Mouse (Mus musculus) right cerebral cortex, postnatal 10 days (tissue): Measurements from ENCODE around the gene Ddc.

Experiments
- DNase-seq, 2 experiments: peaks; one replicate each; pipeline ENCODE4 v3.0.0; 2021; ENCODE audit warnings: low spot score in 2 of 2

The Ddc gene

DNA sequence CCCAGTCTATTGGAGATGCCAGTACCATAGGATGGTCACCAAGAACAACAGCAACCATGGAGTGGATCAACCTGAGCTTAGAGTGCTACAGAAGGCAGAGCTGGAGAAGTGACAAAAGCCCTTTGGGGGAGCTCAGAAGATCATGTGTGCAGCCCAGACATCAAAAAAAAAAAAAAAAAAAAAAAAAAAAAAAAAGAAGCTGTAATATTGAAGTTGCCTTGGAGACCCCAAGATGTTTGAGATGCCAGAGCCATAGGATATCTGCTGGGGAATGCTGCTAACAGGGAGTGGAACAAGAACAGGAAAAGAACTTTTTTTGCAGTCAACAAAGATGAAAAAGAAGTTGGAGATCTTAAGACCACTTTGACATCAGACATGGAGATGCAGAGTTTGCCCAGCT is 7.6 kb upstream of the Ddc start:
- no peak for DNase-seq

DNA sequence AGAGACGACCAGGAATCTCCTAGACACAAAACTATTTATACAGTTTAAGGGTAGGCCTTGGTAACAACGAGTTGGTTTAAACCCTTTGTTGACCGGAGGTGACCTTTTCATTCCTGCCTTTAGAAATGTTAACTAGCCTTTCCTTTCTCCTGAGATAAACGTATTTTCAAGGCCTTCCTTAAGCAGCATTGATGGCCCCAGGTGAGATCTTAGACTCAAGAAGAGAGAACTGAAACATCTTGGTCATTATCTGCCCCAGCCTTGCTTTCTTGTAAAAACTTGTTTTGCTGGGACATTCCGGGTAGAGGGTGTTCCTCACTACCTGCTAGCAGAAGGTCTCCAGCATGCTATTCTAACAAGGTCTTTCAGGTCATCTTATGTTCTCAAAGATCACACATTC is 7.1 kb upstream of the Ddc start:
- DNase-seq = no peak

DNA sequence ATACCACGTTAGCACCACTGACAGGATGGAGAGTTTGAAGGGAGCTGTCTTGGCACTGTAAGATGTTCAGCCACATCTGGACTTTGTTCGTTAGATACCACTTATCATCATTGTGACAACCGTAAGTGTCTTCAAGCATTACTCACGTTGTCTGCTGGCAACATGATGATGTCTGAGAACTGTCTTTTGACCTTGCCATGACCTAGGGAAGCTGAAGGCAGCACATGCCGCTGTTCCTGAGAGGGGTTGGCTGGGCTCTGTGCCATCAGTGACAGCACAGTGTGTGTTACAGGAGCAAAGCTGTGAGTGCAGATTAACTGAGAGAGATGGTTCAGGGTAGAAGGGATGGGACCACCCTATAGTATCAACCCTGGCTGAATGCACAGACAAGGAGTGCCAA is 3.6 kb upstream of the Ddc start:
- DNase-seq = no peak

DNA sequence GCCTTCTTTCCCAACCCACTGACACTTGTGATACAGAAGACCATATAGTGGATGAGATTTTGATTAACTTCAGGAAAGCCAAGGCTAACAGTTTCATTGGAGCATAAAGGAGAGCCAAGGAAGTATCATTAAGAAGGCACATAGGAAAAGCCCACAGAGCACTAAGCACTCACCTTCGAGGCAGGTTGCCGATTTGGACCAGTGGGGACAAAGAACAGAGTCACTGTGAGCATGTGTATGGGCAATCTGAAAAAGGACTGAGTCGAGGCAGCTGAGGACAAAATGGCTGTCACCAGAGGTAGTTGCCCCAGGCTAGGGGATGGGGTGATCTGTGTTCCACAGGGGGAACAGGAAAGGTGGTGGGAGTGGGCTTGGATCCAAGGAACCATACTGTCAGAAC is 552 bp upstream of the Ddc start:
- no peak for DNase-seq

DNA sequence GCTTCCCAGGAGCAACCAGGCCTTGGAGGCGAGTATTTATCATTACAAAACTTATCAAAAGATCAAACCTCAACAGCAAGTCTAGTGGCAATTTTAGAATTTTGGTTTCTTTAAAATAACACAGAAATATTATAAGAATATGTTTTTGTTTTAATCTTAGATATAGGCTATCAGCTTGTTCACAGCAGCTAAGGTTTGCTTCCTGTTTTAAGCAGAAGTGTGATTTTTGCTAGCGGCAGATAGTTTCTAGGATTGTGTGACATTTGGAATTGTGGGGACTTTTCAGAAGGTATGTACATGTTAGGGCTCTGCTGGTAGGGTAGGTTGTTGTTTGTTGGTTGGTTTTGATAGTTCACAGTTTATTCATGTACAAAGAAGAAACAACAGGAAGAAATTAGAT is 2.5 kb downstream of the Ddc start:
- no peak for DNase-seq

DNA sequence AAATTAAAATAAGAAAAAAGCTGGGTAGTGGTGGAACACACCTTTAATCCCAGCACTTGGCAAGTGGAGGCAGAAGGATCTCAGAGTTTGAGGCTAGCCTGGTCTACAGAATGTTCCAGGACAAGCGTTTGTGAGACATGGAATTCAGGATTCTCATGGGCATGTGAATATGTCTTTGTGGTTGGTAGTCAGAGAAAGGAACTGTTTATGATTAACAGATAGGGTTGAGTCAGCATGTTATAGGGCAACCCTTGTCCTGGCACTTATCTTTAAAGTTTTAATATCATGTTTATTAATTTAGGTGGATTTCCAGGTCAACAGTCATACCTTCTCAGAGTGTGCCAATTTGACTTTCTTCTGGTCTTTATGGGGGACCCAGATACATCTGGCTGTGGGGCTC is 4.2 kb downstream of the Ddc start:
- DNase-seq = no peak

DNA sequence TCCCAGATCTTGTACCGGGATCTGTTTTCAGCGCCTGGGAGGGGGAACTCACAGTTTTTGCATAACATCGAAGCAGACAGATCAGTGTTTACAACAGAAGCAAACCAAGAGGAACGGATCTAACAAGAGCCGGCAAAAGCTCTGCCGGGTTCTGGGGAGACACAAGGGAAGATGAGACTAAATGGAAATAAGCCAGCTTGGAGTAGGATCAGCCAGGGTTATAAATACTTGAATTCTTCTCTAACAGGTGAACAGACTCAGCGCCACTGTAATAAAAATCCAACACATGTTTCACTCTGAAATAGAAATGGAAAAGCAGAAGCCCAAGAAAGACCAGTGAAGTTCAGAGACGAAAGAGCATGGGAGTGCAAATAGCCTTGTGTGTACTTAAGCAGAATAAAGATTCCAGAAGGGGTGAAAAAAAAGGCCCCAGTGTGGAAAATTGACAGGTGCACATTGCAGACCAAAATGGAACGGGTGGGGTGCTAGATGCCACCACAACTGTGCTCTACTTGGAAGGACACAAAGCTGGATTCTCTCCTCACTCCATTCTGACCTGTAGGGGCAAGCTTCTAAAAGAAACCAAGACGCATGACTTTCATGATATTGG is 4.8 kb downstream of the Ddc start:
- no peak for DNase-seq

DNA sequence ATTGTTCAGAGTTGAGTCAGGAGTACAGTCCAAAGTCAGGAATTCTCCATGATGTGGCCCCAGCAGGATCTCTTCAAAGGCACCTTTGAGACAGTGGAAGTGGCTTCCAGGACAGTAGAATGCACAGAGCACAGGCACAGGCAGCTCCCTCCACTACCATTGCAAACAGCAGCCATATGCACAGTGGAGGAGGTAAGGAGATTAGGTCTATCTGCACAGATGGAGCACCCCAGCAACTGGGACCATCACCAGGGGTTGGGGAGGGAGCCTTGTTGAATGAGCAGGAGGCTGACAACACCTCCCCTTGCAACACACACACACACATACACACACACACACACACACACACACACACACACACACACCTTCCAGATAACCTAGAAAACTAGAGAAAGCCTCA is 6.1 kb downstream of the Ddc start:
- no peak for DNase-seq

DNA sequence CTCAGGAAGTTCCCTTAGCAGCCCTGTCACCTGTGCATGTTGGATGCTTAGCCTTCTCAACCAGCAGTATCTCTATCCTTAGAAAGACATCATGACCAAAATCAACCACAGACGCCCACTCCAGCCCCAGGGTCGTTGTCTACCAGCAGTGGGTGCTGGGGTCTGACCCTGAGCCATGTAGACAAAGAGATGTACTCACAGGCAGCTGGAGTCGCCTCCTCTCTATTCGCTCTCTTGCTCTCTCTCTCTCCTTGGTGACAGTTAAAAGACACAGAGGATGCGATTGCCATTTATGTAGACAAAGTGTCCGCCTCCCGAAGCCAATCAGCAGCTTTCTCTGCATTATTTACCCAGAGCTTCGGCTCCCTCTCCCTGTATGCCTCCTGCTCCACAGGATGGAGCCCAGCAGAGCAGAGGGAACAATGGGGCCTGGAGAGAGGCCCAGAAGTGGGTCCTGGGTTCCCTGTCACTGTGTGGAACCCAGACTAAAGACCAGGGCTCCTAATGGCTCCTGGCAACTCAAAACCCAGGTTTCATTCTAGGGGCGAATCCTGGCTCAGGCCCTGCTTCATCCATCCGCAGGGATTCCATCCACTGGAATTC is 7.7 kb downstream of the Ddc start:
- no peak for DNase-seq

DNA sequence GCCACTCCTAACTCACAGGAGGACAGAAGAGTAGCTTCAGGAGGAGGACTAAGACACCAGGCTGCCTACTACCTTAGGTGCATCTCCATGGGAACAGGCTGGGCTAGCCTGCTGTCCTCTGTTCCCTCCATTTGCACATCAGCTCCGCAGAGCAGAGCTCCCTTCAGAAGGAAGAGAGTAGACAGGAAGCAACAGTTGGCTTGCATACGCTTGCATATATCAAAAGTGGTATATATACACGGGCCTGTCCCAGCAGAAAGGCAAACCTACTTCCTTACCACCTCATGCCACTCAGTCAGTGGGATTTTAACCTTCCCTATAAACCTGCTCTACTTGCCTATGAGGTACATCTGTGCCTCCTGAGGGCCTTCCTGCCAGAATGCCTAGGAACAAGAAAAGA is 9.2 kb downstream of the Ddc start:
- no peak for DNase-seq

DNA sequence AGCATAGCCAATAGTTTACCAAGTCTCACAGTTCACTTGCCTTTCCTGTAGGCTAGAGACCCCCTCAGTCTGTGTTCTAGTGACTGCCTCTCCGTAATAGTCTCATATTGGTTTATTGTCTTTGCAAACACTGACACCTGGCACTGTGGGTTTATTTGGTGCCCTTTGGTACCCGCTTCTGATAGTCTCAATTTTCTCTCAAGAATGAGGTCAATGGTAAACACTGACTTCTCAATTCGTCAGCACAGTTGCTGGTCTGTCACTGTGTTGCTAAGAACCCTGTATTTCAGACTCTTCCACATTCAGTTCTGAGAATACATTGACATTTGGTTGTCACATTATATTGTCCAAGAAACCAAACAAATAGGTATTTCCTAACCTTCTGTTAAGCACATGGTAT is 9.9 kb downstream of the Ddc start:
- DNase-seq = no peak

DNA sequence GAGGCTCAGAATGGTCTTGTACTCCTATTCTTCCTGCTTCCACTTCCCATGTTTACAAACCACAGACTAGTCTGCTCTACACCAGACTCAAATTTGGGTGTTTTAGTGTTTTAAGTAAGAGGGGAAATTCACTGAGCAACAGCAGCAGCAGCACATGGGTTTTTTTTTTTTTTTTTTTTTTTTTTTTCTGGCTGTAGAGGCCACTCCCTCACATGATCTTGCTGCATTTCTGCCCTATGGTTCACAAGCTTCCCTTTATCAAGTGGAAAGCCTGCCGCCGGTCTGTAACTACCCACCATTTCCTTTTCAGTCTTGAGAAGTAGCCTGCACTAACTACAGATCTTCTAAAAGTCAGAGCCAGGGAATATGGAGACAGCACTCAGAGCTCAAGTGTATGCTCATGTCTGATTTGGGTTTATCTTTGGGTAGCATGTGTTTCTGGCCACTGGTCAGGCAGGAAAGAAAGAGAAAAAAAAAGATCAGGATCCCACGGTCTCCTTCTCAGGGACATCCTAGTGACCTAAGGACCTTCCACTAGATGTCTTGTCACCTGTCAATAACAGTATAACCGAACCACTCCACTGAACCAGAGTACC is 11.4 kb downstream of the Ddc start:
- DNase-seq = no peak

DNA sequence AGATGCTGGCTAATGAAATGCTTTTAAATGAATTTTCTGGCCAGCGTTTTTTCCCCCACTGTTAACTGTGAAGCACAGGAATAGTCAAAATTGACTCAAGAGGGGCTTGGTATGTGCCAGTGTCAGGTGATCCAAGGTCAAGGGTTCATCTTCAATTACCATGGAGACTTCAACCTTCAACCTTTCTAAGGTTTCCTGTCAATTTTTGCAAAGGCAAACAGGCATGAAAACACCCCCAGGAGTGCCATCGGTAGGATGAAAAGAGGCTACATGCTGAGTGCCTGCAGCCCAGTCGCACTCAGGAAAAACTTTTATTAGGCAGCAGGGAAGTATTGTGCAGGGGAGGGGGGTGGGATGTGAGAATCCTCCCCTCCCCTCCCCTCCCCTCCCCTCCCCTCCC is 12.0 kb downstream of the Ddc start:
- no peak for DNase-seq

DNA sequence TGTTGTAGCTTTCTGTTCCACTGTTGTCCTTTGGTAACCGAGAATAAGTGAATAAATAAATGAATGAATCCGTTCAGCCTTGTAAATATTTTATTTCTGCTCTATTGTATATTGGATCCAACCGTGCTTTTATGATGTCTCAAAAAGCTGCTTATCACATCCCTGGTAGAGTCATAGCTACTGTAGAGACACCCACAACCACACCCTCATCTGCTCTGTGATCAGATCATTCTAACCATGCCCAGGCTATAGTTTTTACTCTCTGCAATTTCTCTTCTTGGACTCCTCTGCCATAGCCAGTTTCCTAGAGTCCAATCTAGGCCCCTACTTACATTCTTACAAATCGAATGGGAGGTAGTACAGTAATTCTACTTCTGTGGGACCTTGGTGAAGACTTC is 12.7 kb downstream of the Ddc start:
- DNase-seq = no peak

DNA sequence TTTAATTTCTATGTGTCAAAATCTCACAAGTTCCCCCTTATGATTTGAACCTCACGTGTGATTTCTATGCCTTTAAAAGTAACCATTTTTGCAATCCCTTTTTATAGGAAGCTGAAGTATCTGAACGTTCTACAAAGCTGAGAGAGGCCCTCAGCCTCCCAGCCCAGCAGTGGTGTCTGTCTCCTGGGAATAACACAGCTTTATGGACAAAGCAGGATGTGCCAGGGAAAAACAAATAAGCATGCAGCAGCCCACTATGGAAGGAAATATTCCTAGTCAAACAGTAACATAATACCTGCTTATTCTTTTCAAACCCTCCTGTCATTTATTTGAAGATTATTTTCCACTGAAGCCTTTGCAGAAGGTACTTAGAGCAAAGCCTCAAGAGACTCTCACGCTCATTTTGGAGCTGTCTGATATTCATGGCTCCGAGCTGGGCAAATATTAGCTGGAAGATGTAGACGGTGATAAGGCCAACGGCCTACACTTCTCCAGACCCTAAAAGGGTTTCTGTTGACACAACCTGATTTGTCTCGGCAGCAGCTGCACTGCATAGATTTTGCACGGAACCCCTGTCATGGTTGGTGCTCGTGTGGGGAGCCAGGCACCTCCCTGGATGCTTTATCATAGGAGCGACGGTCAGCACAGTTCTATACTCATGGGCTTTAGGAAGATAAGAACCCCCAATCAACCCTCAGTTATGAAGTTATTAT is 13.3 kb downstream of the Ddc start:
- DNase-seq = no peak

DNA sequence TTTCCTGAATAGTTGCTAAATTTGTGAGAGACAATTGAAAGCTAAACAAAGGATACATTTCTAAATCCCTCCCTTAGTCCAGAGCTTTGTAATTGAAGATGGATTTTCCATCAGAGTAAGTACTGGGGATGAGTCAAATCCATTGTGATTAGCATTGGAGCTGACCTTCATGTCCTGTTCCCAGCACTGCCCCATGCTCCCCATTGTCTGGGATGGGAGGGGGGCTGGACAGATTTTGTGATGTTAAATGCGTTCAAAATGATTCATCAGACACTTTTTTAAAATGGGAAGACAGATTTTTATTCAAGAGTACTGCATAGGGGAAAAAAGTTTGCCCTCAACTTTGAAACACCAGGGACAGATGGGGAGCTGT is 16.2 kb downstream of the Ddc start:
- no peak for DNase-seq

DNA sequence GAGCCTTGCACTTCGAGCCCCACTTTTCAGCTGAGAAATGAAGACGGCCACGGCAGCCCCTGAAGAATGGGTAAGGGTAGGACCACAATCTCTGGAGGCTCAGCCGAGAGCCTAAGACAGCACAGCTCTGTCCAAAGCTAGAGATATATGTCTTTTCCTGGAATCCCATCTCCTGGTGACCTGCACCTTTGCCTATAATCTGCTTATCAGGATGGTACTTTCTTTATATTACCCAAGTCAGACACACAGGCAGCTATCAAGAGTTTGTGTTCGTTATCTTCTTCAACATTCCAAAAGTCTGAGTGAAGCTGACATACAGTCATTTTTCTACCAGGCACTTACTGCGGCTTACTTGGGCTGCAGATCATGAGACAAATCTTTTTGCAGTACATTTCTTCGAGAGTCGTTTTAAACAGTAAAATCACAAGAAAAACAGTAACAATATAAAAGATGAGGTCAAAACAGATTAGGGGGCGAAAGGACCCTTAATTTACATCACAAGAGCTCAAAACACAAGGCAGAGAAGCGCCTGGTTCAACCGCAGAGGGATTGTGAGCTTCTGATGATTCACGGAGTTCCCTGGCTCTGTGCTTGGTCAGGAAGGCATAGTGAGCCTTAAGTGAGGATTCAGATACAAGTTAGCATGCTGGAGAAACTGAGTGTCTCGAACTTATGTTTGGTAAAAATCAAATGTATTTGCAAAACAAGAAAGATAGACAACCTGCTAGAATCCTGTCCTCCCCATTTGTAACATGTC is 16.7 kb downstream of the Ddc start:
- DNase-seq = no peak

DNA sequence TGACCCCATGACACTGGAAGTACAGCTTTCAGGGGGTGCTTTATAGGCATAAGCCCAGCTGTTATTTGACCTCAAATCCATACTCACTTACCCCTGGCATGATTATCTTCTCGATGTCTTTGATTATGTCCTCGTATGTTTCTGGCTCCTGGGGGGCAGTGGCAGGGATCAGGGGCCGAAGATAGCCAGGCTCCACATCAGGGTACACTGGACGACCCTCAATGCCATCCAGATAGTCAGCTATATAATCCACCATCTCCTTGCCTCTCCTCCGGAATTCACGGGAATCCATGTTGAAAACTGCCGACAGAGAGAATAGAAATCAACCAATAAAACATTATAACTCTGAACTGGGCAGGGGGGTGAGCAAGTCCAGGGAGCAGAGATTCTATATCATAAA is 17.6 kb downstream of the Ddc start:
- no peak for DNase-seq

DNA sequence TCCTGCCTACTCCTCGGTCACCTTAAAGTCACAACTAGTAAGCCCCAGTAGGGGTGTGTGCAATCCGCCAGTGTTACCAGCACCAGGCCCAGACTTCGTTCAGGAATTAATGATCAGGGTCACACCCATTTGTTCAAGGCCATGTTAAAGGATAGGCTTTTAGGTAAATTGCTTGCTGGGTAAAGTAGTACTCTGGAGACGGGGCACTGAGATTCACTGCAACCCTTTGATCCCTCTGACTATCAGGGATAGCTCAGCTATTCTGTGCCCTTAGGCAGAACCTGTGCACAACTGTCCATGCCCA is 18.3 kb downstream of the Ddc start:
- DNase-seq = no peak

DNA sequence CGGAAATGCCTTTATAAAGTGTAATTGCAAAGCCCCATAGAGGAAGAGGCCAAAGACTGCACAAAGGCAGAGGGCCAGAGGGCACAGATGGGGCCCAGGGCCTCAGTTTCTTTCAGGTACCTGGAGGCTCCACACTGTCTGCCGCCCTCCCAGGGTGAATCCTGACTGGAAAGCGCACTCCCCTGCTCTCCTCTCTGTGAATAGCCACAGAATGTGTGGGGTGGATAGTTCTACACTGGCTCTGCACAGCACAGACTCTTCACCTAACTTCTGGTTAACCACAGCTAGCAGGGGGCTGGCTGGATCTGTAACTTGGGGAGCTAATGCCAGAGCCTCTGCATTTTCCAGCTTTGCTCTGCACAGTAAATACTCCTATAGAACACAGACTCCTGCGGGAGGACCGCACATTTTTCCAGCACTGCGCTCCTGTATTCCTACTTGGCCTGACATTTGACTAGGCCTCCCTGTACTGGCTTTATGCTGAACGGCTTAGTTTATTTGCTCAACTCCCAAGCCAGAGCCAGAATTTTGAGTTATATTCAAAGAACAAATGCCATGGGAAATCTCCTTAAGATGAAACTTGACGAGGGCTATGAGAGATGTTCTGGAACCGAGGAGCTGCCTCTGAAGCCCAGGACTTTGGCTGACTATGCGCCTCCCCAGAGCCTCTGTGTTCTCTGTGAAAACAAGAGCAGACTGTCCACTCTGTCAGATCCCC is 18.8 kb downstream of the Ddc start:
- DNase-seq = no peak

DNA sequence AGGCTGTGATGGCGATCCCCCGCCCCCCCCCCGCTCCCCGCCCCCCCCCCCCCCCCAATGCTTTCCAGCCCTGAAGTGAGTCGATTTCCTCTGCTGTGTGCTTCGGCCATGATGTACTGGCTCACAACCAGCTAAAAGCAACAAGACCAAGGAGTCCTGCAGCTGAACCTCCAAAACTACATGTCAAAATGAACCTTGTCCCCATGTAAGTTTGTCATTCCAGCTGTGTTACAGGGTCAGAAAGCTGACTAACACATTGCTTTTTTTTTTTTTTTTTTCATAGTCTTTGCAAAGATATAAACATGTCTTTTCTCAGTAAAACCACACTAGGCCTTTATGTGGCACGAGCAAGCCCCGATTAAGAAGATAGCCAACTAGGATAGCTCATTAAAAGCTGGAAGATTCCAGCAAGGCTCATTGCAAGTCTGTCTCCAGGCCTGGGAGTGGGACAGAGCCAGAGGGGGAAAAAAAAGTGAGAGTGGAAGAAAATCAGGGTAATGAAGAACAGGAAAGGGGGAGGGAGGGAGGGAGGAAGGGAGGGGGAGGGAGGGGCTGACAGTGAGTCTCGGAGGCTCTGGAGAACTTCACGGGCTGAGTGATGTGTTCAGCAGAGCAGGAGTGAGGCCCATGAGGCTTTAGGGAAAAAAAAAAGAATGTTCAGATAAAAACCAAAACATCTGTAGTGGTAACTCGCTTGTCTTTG is 19.5 kb downstream of the Ddc start:
- DNase-seq = no peak

DNA sequence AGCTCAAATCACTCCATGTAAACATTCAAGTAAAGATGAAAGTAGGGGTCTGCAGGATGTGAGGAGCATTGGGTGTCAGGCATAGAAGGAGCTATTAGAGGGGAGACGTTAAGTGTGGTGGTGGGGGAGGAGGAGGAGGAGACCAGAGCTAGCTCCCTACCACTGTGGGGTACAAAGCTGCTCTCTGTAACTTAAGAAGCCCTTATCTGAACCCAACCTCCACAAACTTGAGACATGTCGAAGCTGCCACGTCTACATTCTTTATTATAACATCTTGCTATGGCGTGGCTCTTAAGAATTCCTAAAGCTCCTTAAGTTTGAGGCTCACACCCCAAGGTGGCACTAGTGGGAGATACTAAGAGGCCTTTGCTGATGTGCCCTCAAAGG is 20.1 kb downstream of the Ddc start:
- DNase-seq = no peak
